Mouse (Mus musculus) cortical plate, adult 2 months (tissue): ENCODE results near the gene Epas1. TPM values are rescaled to one million over a fixed set of nuclear protein-coding genes. Genes with fewer than 3 reads are reported as not detected.

Experiments used
- H3K27ac ChIP-seq: fragments of 200-500 bp; 2 replicates; pipeline ENCODE4 v1.5.1; 2012; ENCODE audit warnings: low read length, control low read depth, inconsistent platforms; ENCODE audit not compliant: insufficient read depth
- H3K4me1 ChIP-seq: fragments of 200-500 bp; 2 replicates; pipeline ENCODE4 v1.6.1; 2011; ENCODE audit warnings: low read length; ENCODE audit not compliant: control insufficient read depth, insufficient read depth
- H3K4me3 ChIP-seq: fragments of 200-500 bp; 2 replicates; pipeline ENCODE4 v1.5.1; 2011; ENCODE audit warnings: mild to moderate bottlenecking, low read length, control low read depth; ENCODE audit not compliant: insufficient read depth
- CTCF ChIP-seq: fragments of 200-500 bp; IDR thresholded peaks from 2 replicates; pipeline ENCODE4 v1.5.1; 2011; ENCODE audit warnings: mild to moderate bottlenecking, control low read depth, low read length; ENCODE audit not compliant: insufficient read depth; ENCODE audit errors: extremely low read depth
- POLR2A ChIP-seq: fragments of 200-500 bp; IDR thresholded peaks from 2 replicates; pipeline ENCODE4 v1.6.1; 2011; ENCODE audit warnings: mild to moderate bottlenecking, low read length, control low read depth; ENCODE audit not compliant: insufficient read depth; ENCODE audit errors: extremely low read depth
- polyA plus RNA-seq: library from polyadenylated mRNA; depleted of rRNA; stranded (reverse); fragments of >200 nt; gene quantifications from 2 replicates; pipeline ENCODE4 v1.2.3, GENCODE M21; 2012

Epas1 gene
- polyA plus RNA-seq, 1 experiment = 76.0 TPM

GRCm38 (mm10) chr17:86824502-86825162 lies 71.1 kb downstream of the Epas1 start:
- no peak overlapping the region for H3K27ac ChIP-seq
- no peak for TF ChIP-seq POLR2A
- TF ChIP-seq CTCF = no peak
- no peaks in the 10 kb centered on the region for H3K4me1 ChIP-seq
- no peak overlapping the region for H3K4me3 ChIP-seq

- H3K4me3 ChIP-seq = no peak overlapping the region
- no peaks in the 10 kb centered on the region for H3K4me1 ChIP-seq
- TF ChIP-seq POLR2A = no peak
- TF ChIP-seq CTCF = no peak
- H3K27ac ChIP-seq = no peak overlapping the region
These were observed 71.8 kb downstream of the Epas1 start for GRCm38 (mm10) chr17:86825163-86825902.

GRCm38 (mm10) chr17:86826376-86826775 lies 72.9 kb downstream of the Epas1 start:
- H3K4me1 ChIP-seq = no peaks in the 10 kb centered on the region
- H3K4me3 ChIP-seq = no peak overlapping the region
- no peak overlapping the region for H3K27ac ChIP-seq
- TF ChIP-seq CTCF = no peak
- no peak for TF ChIP-seq POLR2A

- Histone ChIP-seq H3K27ac (no peak overlapping the region), H3K4me3 (no peak overlapping the region), H3K4me1 (no peaks in the 10 kb centered on the region)
- no peak for TF ChIP-seq CTCF
- TF ChIP-seq POLR2A = no peak
These were observed 74.1 kb downstream of the Epas1 start for GRCm38 (mm10) chr17:86827391-86828165.

- H3K4me3 ChIP-seq = no peak overlapping the region
- TF ChIP-seq POLR2A (no peak), CTCF (no peak)
- no peaks in the 10 kb centered on the region for H3K4me1 ChIP-seq
- no peak overlapping the region for H3K27ac ChIP-seq
These were observed 75.0 kb downstream of the Epas1 start for GRCm38 (mm10) chr17:86828500-86828899.

GRCm38 (mm10) chr17:86829383-86830175 lies 76.1 kb downstream of the Epas1 start:
- H3K4me3 ChIP-seq = no peak overlapping the region
- no peak for TF ChIP-seq CTCF
- TF ChIP-seq POLR2A = no peak
- no peaks in the 10 kb centered on the region for H3K4me1 ChIP-seq
- no peak overlapping the region for H3K27ac ChIP-seq

GRCm38 (mm10) chr17:86830893-86831292 lies 77.4 kb downstream of the Epas1 start:
- Histone ChIP-seq H3K4me1 (no peaks in the 10 kb centered on the region), H3K27ac (no peak overlapping the region), H3K4me3 (no peak overlapping the region)
- no peak for TF ChIP-seq CTCF
- TF ChIP-seq POLR2A = no peak

GRCm38 (mm10) chr17:86832562-86833327 lies 79.2 kb downstream of the Epas1 start:
- TF ChIP-seq CTCF (no peak), POLR2A (no peak)
- no peaks in the 10 kb centered on the region for H3K4me1 ChIP-seq
- no peak overlapping the region for H3K27ac ChIP-seq
- H3K4me3 ChIP-seq = no peak overlapping the region
